Mouse (Mus musculus): ENCODE data around the gene Pex14. TPM values are rescaled to one million over a fixed set of nuclear protein-coding genes. Genes with fewer than 3 reads are reported as not detected.
A peak's percentile ranks its signal among the peaks of the same experiment; 100 is the strongest.

Pex14 gene
- polyA plus RNA-seq, 1 experiment from 2014 or later = 56.8 TPM

GRCm38 (mm10) chr4:149064061-149064854 is 35.4 kb downstream of the Pex14 start:
- no peak overlapping the region for H3K27ac ChIP-seq
- no peaks in the 10 kb centered on the region for H3K27me3 ChIP-seq (replicated peaks)
- H3K4me2 ChIP-seq (replicated peaks) = no peak overlapping the region
- no peak overlapping the region for H3K4me3 ChIP-seq
- no peak overlapping the region for H3K9ac ChIP-seq
- whole genome bisulfite sequencing = 86% methylated on average over 23 of the region's 23 CpGs
- ATAC-seq (ENCODE audit: low FRiP score, low read depth) = no peak
- H3K36me3 ChIP-seq = no peaks in the 10 kb centered on the region
- no peaks in the 10 kb centered on the region for H3K9me3 ChIP-seq
- peaks cover 29% of the 10 kb centered on the region for H3K4me1 ChIP-seq

- Histone ChIP-seq H3K4me2 (replicated peaks) (no peak overlapping the region), H3K27me3 (replicated peaks) (no peaks in the 10 kb centered on the region), H3K4me3 (no peak overlapping the region), H3K27ac (no peak overlapping the region), H3K36me3 (no peaks in the 10 kb centered on the region), H3K4me1 (peaks cover 39% of the 10 kb centered on the region), H3K9ac (no peak overlapping the region), H3K9me3 (no peaks in the 10 kb centered on the region)
- ATAC-seq (ENCODE audit: low FRiP score, low read depth) = no peak
- 45% methylated on average over 21 of the region's 21 CpGs for WGBS
Measured at GRCm38 (mm10) chr4:149062406-149063318, 37.0 kb downstream of the Pex14 start.

- 67% methylated on average over 13 of the region's 13 CpGs for WGBS
- peaks cover 49% of the 10 kb centered on the region for H3K4me1 ChIP-seq
- no peaks in the 10 kb centered on the region for H3K36me3 ChIP-seq
- H3K9me3 ChIP-seq = no peaks in the 10 kb centered on the region
- H3K27ac ChIP-seq = no peak overlapping the region
- ATAC-seq (ENCODE audit: low FRiP score, low read depth) = no peak
- H3K4me2 ChIP-seq (replicated peaks) = no peak overlapping the region
- H3K27me3 ChIP-seq (replicated peaks) = no peaks in the 10 kb centered on the region
- no peak overlapping the region for H3K4me3 ChIP-seq
- no peak overlapping the region for H3K9ac ChIP-seq
Measured at GRCm38 (mm10) chr4:149061432-149061718, 38.3 kb downstream of the Pex14 start.

- no peaks in the 10 kb centered on the region for H3K9me3 ChIP-seq
- no peak overlapping the region for H3K27ac ChIP-seq
- no peak overlapping the region for H3K9ac ChIP-seq
- peaks cover 49% of the 10 kb centered on the region for H3K4me1 ChIP-seq
- no peak overlapping the region for H3K4me3 ChIP-seq
- 47% methylated on average over 14 of the region's 14 CpGs for WGBS
- H3K27me3 ChIP-seq (replicated peaks) = no peaks in the 10 kb centered on the region
- ATAC-seq (ENCODE audit: low FRiP score, low read depth) = no peak
- no peaks in the 10 kb centered on the region for H3K36me3 ChIP-seq
- H3K4me2 ChIP-seq (replicated peaks) = no peak overlapping the region
Measured at GRCm38 (mm10) chr4:149060621-149061431, 38.9 kb downstream of the Pex14 start.

GRCm38 (mm10) chr4:149059713-149060112 is 40.0 kb downstream of the Pex14 start:
- H3K4me2 ChIP-seq (replicated peaks) = no peak overlapping the region
- no peak overlapping the region for H3K27ac ChIP-seq
- WGBS = 91% methylated on average over 9 of the region's 9 CpGs
- H3K4me1 ChIP-seq = peaks cover 49% of the 10 kb centered on the region
- H3K27me3 ChIP-seq (replicated peaks) = no peaks in the 10 kb centered on the region
- H3K36me3 ChIP-seq = no peaks in the 10 kb centered on the region
- H3K9me3 ChIP-seq = no peaks in the 10 kb centered on the region
- ATAC-seq (ENCODE audit: low FRiP score, low read depth) = no peak
- H3K9ac ChIP-seq = no peak overlapping the region
- no peak overlapping the region for H3K4me3 ChIP-seq

GRCm38 (mm10) chr4:149058298-149058697 is 41.4 kb downstream of the Pex14 start:
- H3K36me3 ChIP-seq = no peaks in the 10 kb centered on the region
- H3K9me3 ChIP-seq = no peaks in the 10 kb centered on the region
- H3K27ac ChIP-seq = no peak overlapping the region
- no peaks in the 10 kb centered on the region for H3K27me3 ChIP-seq (replicated peaks)
- H3K4me2 ChIP-seq (replicated peaks) = no peak overlapping the region
- 43% methylated on average over 7 of the region's 7 CpGs for WGBS
- ATAC-seq (ENCODE audit: low FRiP score, low read depth) = no peak
- peaks cover 44% of the 10 kb centered on the region for H3K4me1 ChIP-seq
- no peak overlapping the region for H3K4me3 ChIP-seq
- no peak overlapping the region for H3K9ac ChIP-seq

- H3K9me3 ChIP-seq = no peaks in the 10 kb centered on the region
- 18% methylated on average over 14 of the region's 14 CpGs for WGBS
- ATAC-seq (ENCODE audit: low FRiP score, low read depth) = peak; percentile 29; the same call in 1 of the 2 replicates
- 0 out of 2 replicates have a peak overlapping the region, but pooled peaks have one; percentile 26 for H3K9ac ChIP-seq
- H3K27me3 ChIP-seq (replicated peaks) = no peaks in the 10 kb centered on the region
- H3K4me2 ChIP-seq (replicated peaks) = peak overlapping the region; percentile 38
- H3K4me3 ChIP-seq = no peak overlapping the region
- H3K36me3 ChIP-seq = no peaks in the 10 kb centered on the region
- peaks cover 35% of the 10 kb centered on the region for H3K4me1 ChIP-seq
- H3K27ac ChIP-seq = peak overlapping the region; percentile 26; the same call in 1 of the 2 replicates
Measured at GRCm38 (mm10) chr4:149057470-149057869, 42.2 kb downstream of the Pex14 start.

- Histone ChIP-seq H3K9me3 (no peaks in the 10 kb centered on the region), H3K4me2 (replicated peaks) (peak overlapping the region; percentile 38), H3K4me1 (peaks cover 33% of the 10 kb centered on the region), H3K9ac (0 out of 2 replicates have a peak overlapping the region, but pooled peaks have one; percentile 26), H3K4me3 (no peak overlapping the region), H3K36me3 (no peaks in the 10 kb centered on the region), H3K27ac (no peak overlapping the region), H3K27me3 (replicated peaks) (no peaks in the 10 kb centered on the region)
- 61% methylated on average over 16 of the region's 16 CpGs for WGBS
- no peak for ATAC-seq (ENCODE audit: low FRiP score, low read depth)
Measured at GRCm38 (mm10) chr4:149056957-149057356, 42.7 kb downstream of the Pex14 start.

GRCm38 (mm10) chr4:149055847-149056246 is 43.8 kb downstream of the Pex14 start:
- Histone ChIP-seq H3K9me3 (no peaks in the 10 kb centered on the region), H3K27ac (no peak overlapping the region), H3K36me3 (no peaks in the 10 kb centered on the region), H3K4me1 (peaks cover 28% of the 10 kb centered on the region), H3K4me2 (replicated peaks) (no peak overlapping the region), H3K27me3 (replicated peaks) (0 out of 2 replicates have a peak, but pooled peaks cover 4% of the 10 kb centered on the region), H3K9ac (no peak overlapping the region), H3K4me3 (no peak overlapping the region)
- 64% methylated on average over 6 of the region's 6 CpGs for WGBS
- no peak for ATAC-seq (ENCODE audit: low FRiP score, low read depth)

GRCm38 (mm10) chr4:149049351-149050159 is 50.1 kb downstream of the Pex14 start:
- Histone ChIP-seq H3K4me3 (no peak overlapping the region), H3K4me2 (replicated peaks) (peak overlapping the region; percentile 40)

More at GRCm38 (mm10) chr4:149049351-149050159, 50.1 kb downstream of the Pex14 start:
- H3K27me3 ChIP-seq (replicated peaks) = 0 out of 2 replicates have a peak, but pooled peaks cover 9% of the 10 kb centered on the region
- H3K4me1 ChIP-seq = peaks cover 32% of the 10 kb centered on the region
- H3K27ac ChIP-seq = peak overlapping the region; percentile 12; the same call in 1 of the 2 replicates
- WGBS = 3% methylated on average over 16 of the region's 16 CpGs
- H3K9me3 ChIP-seq = no peaks in the 10 kb centered on the region
- peak; percentile 65; the same call in 1 of the 2 replicates for ATAC-seq (ENCODE audit: low FRiP score, low read depth)
- 0 out of 2 replicates have a peak overlapping the region, but pooled peaks have one; percentile 47 for H3K9ac ChIP-seq
- no peaks in the 10 kb centered on the region for H3K36me3 ChIP-seq

Data from neural tube, embryonic 12.5 days (tissue).